In genomic region chrX:36837069-36837676, GRCm38 (mm10) we compare ENCODE assay signal across 26 mouse cellular contexts. TPM values are rescaled to one million over a fixed set of nuclear protein-coding genes. Genes with fewer than 3 reads are reported as not detected.
DNase-seq lines count a peak whose midpoint lies in the region; ATAC-seq and TF ChIP-seq lines count a peak whose summit lies in the region.
"Had no signal": no experiment of that assay in that cellular context is flagged by ENCODE, and none has a peak within 500 bp of the region (broad histone marks: within the 10 kb centered on the region; RNA-seq: fewer than 3 reads in every experiment).

No protein-coding gene starts in this region.

- H3K27ac ChIP-seq in liver, embryonic 12.5 days: no peak overlapping the region
- peak overlapping the region; percentile 67; the same call in 1 of the 2 replicates for H3K27ac ChIP-seq in ES-E14 (ENCODE audit: insufficient read depth, low read depth, low read length, poor library complexity, severe bottlenecking)
- H3K27ac ChIP-seq in intestine, embryonic 16.5 days (ENCODE audit: low read length): no peak overlapping the region
- H3K27ac ChIP-seq: embryonic facial prominence, embryonic 12.5 days; embryonic facial prominence, embryonic 15.5 days; heart, adult 2 months; hindbrain, embryonic 12.5 days; hindbrain, embryonic 15.5 days had no signal

- H3K36me3 ChIP-seq in liver, embryonic 12.5 days: no peaks in the 10 kb centered on the region
- no peaks in the 10 kb centered on the region for H3K36me3 ChIP-seq in ES-E14 (ENCODE audit: control insufficient read depth, insufficient read depth, low read length, poor library complexity, severe bottlenecking)
- H3K36me3 ChIP-seq in intestine, embryonic 16.5 days (ENCODE audit: control insufficient read depth, insufficient read depth, low read length): no peaks in the 10 kb centered on the region
- H3K36me3 ChIP-seq: embryonic facial prominence, embryonic 12.5 days; embryonic facial prominence, embryonic 15.5 days; hindbrain, embryonic 12.5 days; hindbrain, embryonic 15.5 days had no signal

- H3K9ac ChIP-seq in liver, embryonic 12.5 days: no peak overlapping the region
- no peak overlapping the region for H3K9ac ChIP-seq in ES-E14 (ENCODE audit: insufficient read depth, low read depth, low read length, poor library complexity, severe bottlenecking)
- H3K9ac ChIP-seq in intestine, embryonic 16.5 days (ENCODE audit: low read depth, low read length): no peak overlapping the region
- H3K9ac ChIP-seq: embryonic facial prominence, embryonic 12.5 days; embryonic facial prominence, embryonic 15.5 days; forebrain, postnatal 0 days; hindbrain, embryonic 12.5 days; hindbrain, embryonic 15.5 days had no signal

- 51% methylated on average over 6 of the region's 6 CpGs for WGBS in liver, embryonic 12.5 days (ENCODE audit: insufficient replicate concordance)
- WGBS in intestine, embryonic 16.5 days: 40% methylated on average over 6 of the region's 6 CpGs

- in situ Hi-C loops in ES-E14 (cut with MboI; ENCODE audit: low sequenced_read_pairs in 2 of 2, unreplicated experiment in 2 of 2): no loop called here

- peak; percentile 70; the same call in 1 of the 2 replicates for ATAC-seq in liver, embryonic 12.5 days
- ATAC-seq in intestine, embryonic 16.5 days: peak; percentile 42; the same call in 1 of the 2 replicates
- ATAC-seq: CD4-positive, CD25-positive, alpha-beta regulatory T cell, adult 4 months; forebrain, embryonic 14.5 days; forebrain, postnatal 0 days had no signal

- intact Hi-C loops in heart, postnatal 10 days (cut with DNase I): loop anchor here (2.0 kb wide), 1 partner anchor 70 kb away; no protein-coding TSS in a partner anchor

- peaks cover 10% of the 10 kb centered on the region for H3K4me1 ChIP-seq in liver, embryonic 12.5 days
- peaks cover 0 to 7% of the 10 kb centered on the region in 2 experiments; a peak in 2 of 4 replicates for H3K4me1 ChIP-seq in ES-E14 (ENCODE audit: control insufficient read depth in 2 of 2, insufficient read depth in 2 of 2, low read length in 2 of 2, poor library complexity in 1 of 2)
- H3K4me1 ChIP-seq in intestine, embryonic 16.5 days (ENCODE audit: control insufficient read depth, insufficient read depth, low read length): no peaks in the 10 kb centered on the region
- H3K4me1 ChIP-seq: embryonic facial prominence, embryonic 12.5 days; embryonic facial prominence, embryonic 15.5 days; hindbrain, embryonic 12.5 days; hindbrain, embryonic 15.5 days had no signal

- no peaks in the 10 kb centered on the region for H3K9me3 ChIP-seq in liver, embryonic 12.5 days (replicated peaks)
- H3K9me3 ChIP-seq in ES-E14 (ENCODE audit: control insufficient read depth, insufficient read depth, low read depth, low read length): no peaks in the 10 kb centered on the region
- no peaks in the 10 kb centered on the region for H3K9me3 ChIP-seq in intestine, embryonic 16.5 days (ENCODE audit: control insufficient read depth, low read length)
- H3K9me3 ChIP-seq: embryonic facial prominence, embryonic 12.5 days; embryonic facial prominence, embryonic 15.5 days; hindbrain, embryonic 12.5 days; hindbrain, embryonic 15.5 days had no signal

- H3K4me3 ChIP-seq in liver, embryonic 12.5 days: no peak overlapping the region
- no peak overlapping the region for H3K4me3 ChIP-seq in ES-E14 (ENCODE audit: insufficient read depth in 1 of 2, low read depth in 1 of 2, low read length in 2 of 2, poor library complexity in 1 of 2, severe bottlenecking in 1 of 2)
- no peak overlapping the region for H3K4me3 ChIP-seq in intestine, embryonic 16.5 days (ENCODE audit: low read length)
- H3K4me3 ChIP-seq: embryonic facial prominence, embryonic 12.5 days; embryonic facial prominence, embryonic 15.5 days; heart, adult 2 months; hindbrain, embryonic 12.5 days; hindbrain, embryonic 15.5 days had no signal

- H3K4me2 ChIP-seq in liver, embryonic 12.5 days: no peak overlapping the region
- no peak overlapping the region for H3K4me2 ChIP-seq in intestine, embryonic 16.5 days (ENCODE audit: low read depth, low read length)
- H3K4me2 ChIP-seq: embryonic facial prominence, embryonic 12.5 days; embryonic facial prominence, embryonic 15.5 days; heart, embryonic 11.5 days; hindbrain, embryonic 12.5 days; hindbrain, embryonic 15.5 days had no signal

- no peaks in the 10 kb centered on the region for H3K27me3 ChIP-seq in liver, embryonic 12.5 days (replicated peaks)
- no peaks in the 10 kb centered on the region for H3K27me3 ChIP-seq in intestine, embryonic 16.5 days (replicated peaks; ENCODE audit: control insufficient read depth, insufficient read depth, low read length)
- H3K27me3 ChIP-seq: embryonic facial prominence, embryonic 12.5 days; embryonic facial prominence, embryonic 15.5 days; hindbrain, embryonic 12.5 days; hindbrain, embryonic 15.5 days had no signal

- DNase-seq in liver (no peak), ES-E14 (ENCODE audit: low read depth, low spot score) (peak; percentile 19)
- peak; percentile 42 for DNase-seq in c-Kit-positive CD71-positive TER-119-negative erythroid progenitor cells, embryonic 14.5 days (ENCODE audit: low read depth)
- DNase-seq in heart, postnatal 10 days: no peak
- no peak for DNase-seq in frontal cortex, postnatal 25 days (ENCODE audit: low spot score in 2 of 2)
- no peak for DNase-seq in frontal cortex, postnatal 10 days (ENCODE audit: low spot score in 2 of 2)
- DNase-seq: adrenal gland, postnatal 10 days; cerebellum, adult 18-20 months; cerebellum, adult 9-10 months; cerebellum, postnatal 14 days; forebrain, postnatal 0 days; gastrocnemius, postnatal 10 days; gastrocnemius, postnatal 36 days; heart, adult 2 months; heart, postnatal 4 days; kidney, adult 11 months; kidney, adult 9 months had no signal

TF ChIP-seq in ES-E14, 5 proteins besides CTCF, POLR2A, EP300 and RAD21:
- TF ChIP-seq CHD2 (IDR thresholded peaks at IDR 0.05; ENCODE audit: low read depth, low read length): no peak
- TF ChIP-seq MAFK (IDR thresholded peaks at IDR 0.05; ENCODE audit: insufficient read depth, low read depth, low read length): no peak
- no peak for TF ChIP-seq ZC3H11A (IDR thresholded peaks at IDR 0.05; ENCODE audit: borderline replicate concordance, low read depth, low read length)
- no peak for TF ChIP-seq HCFC1 (IDR thresholded peaks at IDR 0.05; ENCODE audit: borderline replicate concordance, insufficient read depth, low read length)
- no peak for TF ChIP-seq ZNF384 (IDR thresholded peaks at IDR 0.05; ENCODE audit: low read depth, low read length)

RNA-seq across cellular contexts. Expression of gene Ube2a, which starts 36.5 kb away (rescaled TPM):
- polyA plus RNA-seq in liver, embryonic 12.5 days (2016; fragmentation: Nextera tagmentation; extraction: Ambion mirVana): 88.0 and 89.9 TPM in 2 replicates
- 57.3 and 77.3 TPM in 2 replicates for total RNA-seq in ES-E14 (2012; rRNA removed)
- polyA plus RNA-seq in intestine, embryonic 16.5 days (2015; fragmentation: Nextera tagmentation; extraction: Ambion mirVana): 105 and 108 TPM in 2 replicates
- total RNA-seq in heart, postnatal 10 days (2021): 10 to 100 TPM; 74.7 to 76.4 TPM

RNA-seq across cellular contexts. Expression of gene C330007P06Rik, which starts 36.7 kb away (rescaled TPM):
- 18.5 and 22.2 TPM in 2 replicates for polyA plus RNA-seq in liver, embryonic 12.5 days (2016; fragmentation: Nextera tagmentation; extraction: Ambion mirVana)
- total RNA-seq in ES-E14 (2012; rRNA removed): 27.4 and 30.2 TPM in 2 replicates
- 24.9 and 25.5 TPM in 2 replicates for polyA plus RNA-seq in intestine, embryonic 16.5 days (2015; fragmentation: Nextera tagmentation; extraction: Ambion mirVana)
- total RNA-seq in heart, postnatal 10 days (2021): 10 to 100 TPM; 19.2 to 22.3 TPM

RNA-seq across cellular contexts. Expression of gene Slc25a5, which starts 41.7 kb away (rescaled TPM):
- 641 and 655 TPM in 2 replicates for polyA plus RNA-seq in liver, embryonic 12.5 days (2016; fragmentation: Nextera tagmentation; extraction: Ambion mirVana)
- total RNA-seq in ES-E14 (2012; rRNA removed): 557 and 605 TPM in 2 replicates
- polyA plus RNA-seq in intestine, embryonic 16.5 days (2015; fragmentation: Nextera tagmentation; extraction: Ambion mirVana): 1,210 and 1,225 TPM in 2 replicates
- total RNA-seq in heart, postnatal 10 days (2021): 100 to 1,000 TPM; 708 to 807 TPM

Comparison
In these comparisons a context has a peak if more than half of its experiments do, and no peak if none do; other contexts are left out.
1. DNase-seq: peak in ES-E14 (single experiment) and c-Kit-positive CD71-positive TER-119-negative erythroid progenitor cells, embryonic 14.5 days (single experiment); none in liver (single experiment), heart, postnatal 10 days (0 of 2), frontal cortex, postnatal 25 days (0 of 2) and frontal cortex, postnatal 10 days (0 of 2).